Mouse (Mus musculus) intestine, postnatal 0 days (tissue): ENCODE measurements around the gene Zswim7. TPM values are rescaled to one million over a fixed set of nuclear protein-coding genes. Genes with fewer than 3 reads are reported as not detected.

Experiments used
- ATAC-seq: fragments of 200-750 bp; cut with Nextera tagmentation; 2 replicates; pipeline ENCODE4 v1.8.0; 2017; ENCODE audit warnings: mild to moderate bottlenecking, moderate TSS enrichment, moderate library complexity
- H3K27ac ChIP-seq: fragments of 300-500 bp; sonication (generic); 2 replicates; pipeline ENCODE4 v1.5.1; 2014; ENCODE audit warnings: mild to moderate bottlenecking, low read depth, low read length, moderate library complexity
- H3K27me3 ChIP-seq: fragments of 300-500 bp; sonication (generic); replicated peaks from 2 replicates; pipeline ENCODE4 v1.6.1; 2014; ENCODE audit warnings: low read length, mixed read lengths; ENCODE audit not compliant: control insufficient read depth, insufficient read depth
- H3K36me3 ChIP-seq: fragments of 300-500 bp; sonication (generic); 2 replicates; pipeline ENCODE4 v1.6.1; 2014; ENCODE audit warnings: mild to moderate bottlenecking, moderate library complexity; ENCODE audit not compliant: control insufficient read depth, insufficient read depth
- H3K4me1 ChIP-seq: fragments of 300-500 bp; sonication (generic); replicated peaks from 2 replicates; pipeline ENCODE4 v1.6.1; 2014; ENCODE audit warnings: antibody characterized with exemption, low read length, mixed read lengths; ENCODE audit not compliant: control insufficient read depth, insufficient read depth
- H3K4me2 ChIP-seq: fragments of 300-500 bp; sonication (generic); replicated peaks from 2 replicates; pipeline ENCODE4 v1.6.1; 2014; ENCODE audit warnings: low read depth, mild to moderate bottlenecking, moderate library complexity
- H3K4me3 ChIP-seq: fragments of 300-500 bp; sonication (generic); 2 replicates; pipeline ENCODE4 v1.5.1; 2014; ENCODE audit warnings: low read depth, low read length
- H3K9ac ChIP-seq: fragments of 300-500 bp; sonication (generic); 2 replicates; pipeline ENCODE4 v1.6.1; 2014; ENCODE audit warnings: mild to moderate bottlenecking, low read depth, low read length
- H3K9me3 ChIP-seq: fragments of 300-500 bp; sonication (generic); 2 replicates; pipeline ENCODE4 v1.6.1; 2016; ENCODE audit warnings: mixed run types; ENCODE audit not compliant: control insufficient read depth
- CTCF ChIP-seq: sonication (generic); IDR thresholded peaks from 2 replicates; pipeline ENCODE4 v1.5.1; 2016; ENCODE audit warnings: low read depth, mild to moderate bottlenecking, control low read depth, antibody characterized with exemption, moderate library complexity
- WGBS: fragments of 180-500 bp; shearing (Covaris S2); extraction: QIAGEN DNeasy Blood & Tissue Kit; methylation state at CpG from one replicate; pipeline ENCODE4 v1.1.7; 2014; 5-methylcytosine and 5-hydroxymethylcytosine counted together
- polyA plus RNA-seq: library from polyadenylated mRNA; unstranded; fragments of >200 nt; fragmentation: Nextera tagmentation; extraction: Ambion mirVana; gene quantifications from 2 replicates; pipeline ENCODE4 v1.2.1, GENCODE M21; 2015

Gene Zswim7
- 49.5 and 55.0 TPM in 2 replicates for polyA plus RNA-seq

GRCm38 (mm10) chr11:62280675-62281600, at the start of gene Zswim7, which contains the start of gene Ttc19:
Gene Zswim7, minus strand, starts transcription at chr11:62281375.
Gene Ttc19, plus strand, starts transcription at chr11:62281473.
- peak; percentile 88 for TF ChIP-seq CTCF
- H3K9ac ChIP-seq, result peak within 1 kb of the TSS; percentile 78
- H3K4me2 ChIP-seq, result peak within 1 kb of the TSS; percentile 70
- under 1% methylated on average over 57 of the region's 68 CpGs for WGBS
- ATAC-seq, result peak; percentile 92
- H3K4me3 ChIP-seq, result peak within 1 kb of the TSS; percentile 86
- peak within 1 kb of the TSS; percentile 93 for H3K27ac ChIP-seq
- H3K27me3 ChIP-seq, result no peaks in the 10 kb centered on the region
- H3K9me3 ChIP-seq, result no peaks in the 10 kb centered on the region
- H3K4me1 ChIP-seq, result no peaks in the 10 kb centered on the region
- peaks cover 12% of the 10 kb centered on the region for H3K36me3 ChIP-seq

GRCm38 (mm10) chr11:62323659-62324058, 42.5 kb upstream of the Zswim7 start:
- no peak overlapping the region for H3K4me3 ChIP-seq
- H3K4me2 ChIP-seq, result no peak overlapping the region
- H3K4me1 ChIP-seq, result no peaks in the 10 kb centered on the region
- no peak for TF ChIP-seq CTCF
- H3K27me3 ChIP-seq, result no peaks in the 10 kb centered on the region
- H3K36me3 ChIP-seq, result peaks cover 91% of the 10 kb centered on the region
- no peak overlapping the region for H3K9ac ChIP-seq
- ATAC-seq, result no peak
- H3K27ac ChIP-seq, result no peak overlapping the region
- no peaks in the 10 kb centered on the region for H3K9me3 ChIP-seq
- WGBS, result 70% methylated on average over 3 of the region's 3 CpGs

GRCm38 (mm10) chr11:62320097-62320496, 38.9 kb upstream of the Zswim7 start:
- ATAC-seq, result peak; percentile 67
- H3K36me3 ChIP-seq, result peaks cover 89% of the 10 kb centered on the region

GRCm38 (mm10) chr11:62317746-62318145, 36.6 kb upstream of the Zswim7 start:
- H3K27me3 ChIP-seq, result no peaks in the 10 kb centered on the region
- ATAC-seq, result no peak
- no peaks in the 10 kb centered on the region for H3K4me1 ChIP-seq
- no peak overlapping the region for H3K27ac ChIP-seq
- TF ChIP-seq CTCF, result no peak
- WGBS, result 90% methylated on average over 11 of the region's 11 CpGs
- H3K4me2 ChIP-seq, result no peak overlapping the region
- no peak overlapping the region for H3K4me3 ChIP-seq
- H3K36me3 ChIP-seq, result peaks cover 91% of the 10 kb centered on the region
- no peaks in the 10 kb centered on the region for H3K9me3 ChIP-seq
- H3K9ac ChIP-seq, result no peak overlapping the region

More at GRCm38 (mm10) chr11:62320097-62320496, 38.9 kb upstream of the Zswim7 start:
- H3K27me3 ChIP-seq, result no peaks in the 10 kb centered on the region
- H3K9ac ChIP-seq, result no peak overlapping the region
- no peaks in the 10 kb centered on the region for H3K4me1 ChIP-seq
- TF ChIP-seq CTCF, result no peak
- H3K4me3 ChIP-seq, result no peak overlapping the region
- H3K4me2 ChIP-seq, result no peak overlapping the region
- 39% methylated on average over 3 of the region's 3 CpGs for WGBS
- H3K9me3 ChIP-seq, result no peaks in the 10 kb centered on the region
- H3K27ac ChIP-seq, result no peak overlapping the region

GRCm38 (mm10) chr11:62314984-62315383, 33.8 kb upstream of the Zswim7 start:
- H3K36me3 ChIP-seq, result peaks cover 71% of the 10 kb centered on the region
- H3K4me1 ChIP-seq, result no peaks in the 10 kb centered on the region
- peak; percentile 20; the same call in 1 of the 2 replicates for TF ChIP-seq CTCF
- 58% methylated on average over 5 of the region's 5 CpGs for WGBS
- no peak overlapping the region for H3K9ac ChIP-seq
- no peaks in the 10 kb centered on the region for H3K27me3 ChIP-seq
- H3K4me3 ChIP-seq, result no peak overlapping the region
- H3K4me2 ChIP-seq, result no peak overlapping the region
- H3K27ac ChIP-seq, result no peak overlapping the region; the same call in 1 of the 2 replicates
- ATAC-seq, result peak; percentile 59
- no peaks in the 10 kb centered on the region for H3K9me3 ChIP-seq

GRCm38 (mm10) chr11:62309296-62309695, 28.1 kb upstream of the Zswim7 start:
- WGBS, result 77% methylated on average over 2 of the region's 2 CpGs
- H3K4me1 ChIP-seq, result no peaks in the 10 kb centered on the region
- no peak for TF ChIP-seq CTCF
- H3K27ac ChIP-seq, result no peak overlapping the region
- H3K36me3 ChIP-seq, result peaks cover 50% of the 10 kb centered on the region
- H3K27me3 ChIP-seq, result no peaks in the 10 kb centered on the region
- no peak overlapping the region for H3K4me2 ChIP-seq
- no peak overlapping the region for H3K9ac ChIP-seq
- no peak overlapping the region for H3K4me3 ChIP-seq
- ATAC-seq, result no peak
- H3K9me3 ChIP-seq, result no peaks in the 10 kb centered on the region
